Mouse (Mus musculus) midbrain, embryonic 13.5 days (tissue): Measurements from ENCODE around the gene Prkar1a. TPM values are rescaled to one million over a fixed set of nuclear protein-coding genes. Genes with fewer than 3 reads are reported as not detected.

Experiments
- ATAC-seq: fragments of 200-750 bp; cut with Nextera tagmentation; 2 replicates; pipeline ENCODE4 v1.8.0; 2017; ENCODE audit warnings: mild to moderate bottlenecking, moderate TSS enrichment, moderate library complexity
- H3K27ac ChIP-seq: fragments of 300-500 bp; sonication (generic); 2 replicates; pipeline ENCODE4 v1.5.1; 2015; ENCODE audit warnings: inconsistent platforms, mild to moderate bottlenecking, moderate library complexity
- H3K27me3 ChIP-seq: fragments of 300-500 bp; sonication (generic); 2 replicates; pipeline ENCODE4 v1.6.1; 2015; ENCODE audit warnings: mild to moderate bottlenecking, inconsistent platforms
- H3K36me3 ChIP-seq: fragments of 300-500 bp; sonication (generic); 2 replicates; pipeline ENCODE4 v1.6.1; 2015; ENCODE audit warnings: mild to moderate bottlenecking, inconsistent platforms
- H3K4me1 ChIP-seq: fragments of 300-500 bp; sonication (generic); replicated peaks from 2 replicates; pipeline ENCODE4 v1.6.1; 2015; ENCODE audit warnings: inconsistent platforms
- H3K4me2 ChIP-seq: fragments of 300-500 bp; sonication (generic); replicated peaks from 2 replicates; pipeline ENCODE4 v1.6.1; 2015; ENCODE audit warnings: moderate library complexity, mild to moderate bottlenecking, inconsistent platforms
- H3K4me3 ChIP-seq: fragments of 300-500 bp; sonication (generic); replicated peaks from 2 replicates; pipeline ENCODE4 v1.5.1; 2015; ENCODE audit warnings: mild to moderate bottlenecking, inconsistent platforms
- H3K9ac ChIP-seq: fragments of 300-500 bp; sonication (generic); replicated peaks from 2 replicates; pipeline ENCODE4 v1.6.1; 2015; ENCODE audit warnings: mild to moderate bottlenecking, inconsistent platforms
- H3K9me3 ChIP-seq: fragments of 300-500 bp; sonication (generic); 2 replicates; pipeline ENCODE4 v1.6.1; 2016; ENCODE audit warnings: mild to moderate bottlenecking, inconsistent platforms
- WGBS: fragments of 180-500 bp; shearing (Covaris S2); methylation state at CpG from one replicate; pipeline ENCODE4 v1.1.7; 2015; 5-methylcytosine and 5-hydroxymethylcytosine counted together
- polyA plus RNA-seq: library from polyadenylated mRNA; unstranded; fragments of >200 nt; fragmentation: Nextera tagmentation; extraction: Ambion mirVana; gene quantifications from 2 replicates; pipeline ENCODE4 v1.2.1, GENCODE M21; 2015

Gene Prkar1a
- polyA plus RNA-seq, 1 experiment from 2014 or later = 471 TPM

- Histone ChIP-seq H3K27me3 (peaks cover 33% of the 10 kb centered on the region), H3K9me3 (no peaks in the 10 kb centered on the region), H3K9ac (no peak overlapping the region), H3K4me1 (peaks cover 18% of the 10 kb centered on the region), H3K4me2 (no peak overlapping the region), H3K27ac (no peak overlapping the region), H3K36me3 (no peaks in the 10 kb centered on the region), H3K4me3 (no peak overlapping the region)
- 86% methylated on average over 15 of the region's 15 CpGs for WGBS
- no peak for ATAC-seq
Measured at GRCm38 (mm10) chr11:109717966-109718895, 69.0 kb downstream of the Prkar1a start.

Other genes starting within 250 kb of the Prkar1a start
- not detected in 2 replicates for gene 9930022D16Rik, start 235.5 kb upstream of the Prkar1a start, polyA plus RNA-seq
- 53.1 and 53.5 TPM in 2 replicates for gene Amz2, start 223.5 kb upstream of the Prkar1a start, polyA plus RNA-seq
- gene Arsg, start 176.0 kb upstream of the Prkar1a start, polyA plus RNA-seq = 2.6 and 3.1 TPM in 2 replicates
- gene Slc16a6, start 175.8 kb upstream of the Prkar1a start, polyA plus RNA-seq = 3.1 and 4.4 TPM in 2 replicates
- 12.2 and 12.8 TPM in 2 replicates for gene Wipi1, start 37.4 kb upstream of the Prkar1a start, polyA plus RNA-seq
- 2.1 and 2.2 TPM in 2 replicates for gene Fam20a, start 72.9 kb downstream of the Prkar1a start, polyA plus RNA-seq
- gene 1700012B07Rik, start 178.6 kb downstream of the Prkar1a start, polyA plus RNA-seq = not detected in 2 replicates